Mouse (Mus musculus): ENCODE data around the gene Ip6k3. TPM values are rescaled to one million over a fixed set of nuclear protein-coding genes. Genes with fewer than 3 reads are reported as not detected.

The Ip6k3 gene
- polyA plus RNA-seq, 1 experiment = not detected

DNA sequence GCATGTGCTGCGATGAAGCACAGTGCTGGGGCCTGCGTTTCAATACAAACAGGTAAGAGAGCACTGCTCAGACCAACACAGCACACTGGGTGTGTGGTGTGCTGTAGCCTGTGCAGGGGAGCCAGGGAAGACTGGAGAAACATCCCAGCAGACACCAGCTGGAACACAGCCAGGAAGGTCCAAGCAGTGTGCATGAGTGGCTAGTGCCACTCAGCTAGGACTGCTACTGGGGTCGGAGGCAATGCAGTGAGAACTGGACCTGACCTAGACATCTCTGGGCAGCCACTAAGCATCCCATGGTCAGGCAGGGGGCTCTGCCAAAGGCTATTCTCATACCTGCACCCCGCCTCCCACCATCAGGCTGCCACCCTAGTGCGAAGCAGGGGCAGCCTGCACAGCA lies 39.4 kb downstream of the Ip6k3 start:
- Histone ChIP-seq H3K4me3 (ENCODE audit: low read depth, low read length) (no peak overlapping the region), H3K4me1 (ENCODE audit: control insufficient read depth, insufficient read depth, low read length) (peaks cover 3% of the 10 kb centered on the region), H3K36me3 (ENCODE audit: control insufficient read depth, insufficient read depth, low read length, poor library complexity, severe bottlenecking) (0 out of 2 replicates have a peak, but pooled peaks cover 3% of the 10 kb centered on the region), H3K27ac (ENCODE audit: insufficient read depth, low read length) (no peak overlapping the region), H3K9ac (ENCODE audit: low read depth, poor library complexity, severe bottlenecking) (no peak overlapping the region), H3K27me3 (ENCODE audit: control insufficient read depth, insufficient read depth, low read length, poor library complexity, severe bottlenecking) (no peaks in the 10 kb centered on the region), H3K9me3 (replicated peaks; ENCODE audit: control insufficient read depth, insufficient read depth, low read length, poor library complexity, severe bottlenecking) (no peaks in the 10 kb centered on the region)
- TF ChIP-seq EP300 (IDR thresholded peaks at IDR 0.05; ENCODE audit: insufficient read depth, low read depth, low read length) (no peak), CTCF (IDR thresholded peaks at IDR 0.05; ENCODE audit: low read depth, low read length) (no peak), POLR2A (IDR thresholded peaks at IDR 0.05; ENCODE audit: insufficient read depth, low read length) (no peak)

DNA sequence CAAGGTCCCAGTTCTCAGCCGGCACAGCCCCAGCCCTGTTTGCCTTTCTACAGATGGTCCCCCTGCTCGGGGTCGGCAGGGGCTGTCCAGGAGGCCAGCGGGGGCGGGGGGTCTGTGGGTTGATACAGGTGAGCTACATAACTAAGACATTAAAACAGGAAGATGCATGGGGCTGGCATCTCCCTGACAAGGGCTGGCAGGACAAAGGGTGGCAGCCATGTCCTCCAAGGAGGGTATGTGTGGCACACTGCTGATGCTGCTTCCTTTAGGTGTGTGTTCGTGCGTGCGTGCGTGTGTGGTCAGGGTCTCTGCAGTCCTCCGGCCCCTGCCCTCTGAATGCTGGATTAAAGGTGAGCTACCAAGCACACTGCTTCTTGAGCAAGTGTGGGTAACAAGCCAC lies 40.6 kb downstream of the Ip6k3 start:
- no peak for TF ChIP-seq POLR2A (IDR thresholded peaks at IDR 0.05; ENCODE audit: insufficient read depth, low read length)
- Histone ChIP-seq H3K4me3 (ENCODE audit: low read depth, low read length) (no peak overlapping the region), H3K9ac (ENCODE audit: low read depth, poor library complexity, severe bottlenecking) (no peak overlapping the region), H3K4me1 (ENCODE audit: control insufficient read depth, insufficient read depth, low read length) (no peaks in the 10 kb centered on the region), H3K27me3 (ENCODE audit: control insufficient read depth, insufficient read depth, low read length, poor library complexity, severe bottlenecking) (no peaks in the 10 kb centered on the region), H3K9me3 (replicated peaks; ENCODE audit: control insufficient read depth, insufficient read depth, low read length, poor library complexity, severe bottlenecking) (no peaks in the 10 kb centered on the region), H3K36me3 (ENCODE audit: control insufficient read depth, insufficient read depth, low read length, poor library complexity, severe bottlenecking) (peaks cover 5% of the 10 kb centered on the region; the same call in 1 of the 2 replicates), H3K27ac (ENCODE audit: insufficient read depth, low read length) (no peak overlapping the region)

DNA sequence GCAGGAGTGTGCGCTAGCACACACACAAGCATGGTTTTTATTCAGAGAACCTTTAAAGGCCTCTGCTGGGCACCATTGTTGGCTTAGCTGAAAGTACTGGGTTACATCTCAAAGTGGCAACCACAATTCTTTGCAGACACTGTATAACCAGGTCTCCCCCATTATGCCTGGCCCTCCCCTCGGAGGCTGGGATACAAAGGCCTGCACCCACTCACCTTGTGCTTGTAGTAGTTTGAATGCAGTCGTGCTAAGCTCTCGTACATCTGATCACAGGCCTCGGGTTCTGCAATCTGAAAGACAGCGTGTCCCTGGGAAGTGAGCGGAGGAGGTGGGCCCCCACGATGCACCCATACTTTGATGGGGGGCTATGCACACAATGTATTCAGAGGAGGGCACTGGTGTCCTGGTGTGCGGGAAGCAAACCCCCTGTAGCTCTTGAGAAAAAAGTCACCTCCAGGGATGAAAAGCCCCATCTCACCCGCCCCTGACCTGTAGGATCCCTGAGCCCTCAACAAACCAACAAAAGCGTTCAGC lies 41.9 kb downstream of the Ip6k3 start:
- Histone ChIP-seq H3K9me3 (replicated peaks; ENCODE audit: control insufficient read depth, insufficient read depth, low read length, poor library complexity, severe bottlenecking) (no peaks in the 10 kb centered on the region), H3K9ac (ENCODE audit: low read depth, poor library complexity, severe bottlenecking) (no peak overlapping the region), H3K27ac (ENCODE audit: insufficient read depth, low read length) (no peak overlapping the region), H3K27me3 (ENCODE audit: control insufficient read depth, insufficient read depth, low read length, poor library complexity, severe bottlenecking) (no peaks in the 10 kb centered on the region), H3K4me3 (ENCODE audit: low read depth, low read length) (no peak overlapping the region), H3K36me3 (ENCODE audit: control insufficient read depth, insufficient read depth, low read length, poor library complexity, severe bottlenecking) (peaks cover 8% of the 10 kb centered on the region; the same call in 1 of the 2 replicates), H3K4me1 (ENCODE audit: control insufficient read depth, insufficient read depth, low read length) (no peaks in the 10 kb centered on the region)
- no peak for TF ChIP-seq CTCF (IDR thresholded peaks at IDR 0.05; ENCODE audit: low read depth, low read length)

DNA sequence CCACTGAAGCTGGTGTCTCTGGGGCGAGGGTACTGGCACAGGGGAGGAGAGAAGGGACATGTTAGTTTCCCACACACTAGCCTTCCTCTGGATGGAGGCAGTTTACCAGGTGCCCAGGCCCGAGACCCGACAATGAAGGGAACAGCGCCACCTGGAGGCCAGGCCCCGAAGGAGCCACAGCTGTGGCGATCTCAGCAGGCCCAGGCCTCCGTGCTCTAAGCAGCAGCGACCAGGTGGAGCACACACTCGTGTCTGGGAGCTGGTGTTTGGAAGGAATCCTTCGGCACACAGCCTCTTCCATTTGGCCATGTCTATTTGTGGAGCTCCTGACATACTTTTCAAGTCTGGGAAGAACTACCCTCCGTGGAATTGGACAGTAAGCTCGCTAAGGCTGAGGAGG lies 42.4 kb downstream of the Ip6k3 start:
- H3K36me3 ChIP-seq (ENCODE audit: control insufficient read depth, insufficient read depth, low read length, poor library complexity, severe bottlenecking) = peaks cover 8% of the 10 kb centered on the region; the same call in 1 of the 2 replicates
- no peak overlapping the region for H3K9ac ChIP-seq (ENCODE audit: low read depth, poor library complexity, severe bottlenecking)
- no peak overlapping the region for H3K27ac ChIP-seq (ENCODE audit: insufficient read depth, low read length)

DNA sequence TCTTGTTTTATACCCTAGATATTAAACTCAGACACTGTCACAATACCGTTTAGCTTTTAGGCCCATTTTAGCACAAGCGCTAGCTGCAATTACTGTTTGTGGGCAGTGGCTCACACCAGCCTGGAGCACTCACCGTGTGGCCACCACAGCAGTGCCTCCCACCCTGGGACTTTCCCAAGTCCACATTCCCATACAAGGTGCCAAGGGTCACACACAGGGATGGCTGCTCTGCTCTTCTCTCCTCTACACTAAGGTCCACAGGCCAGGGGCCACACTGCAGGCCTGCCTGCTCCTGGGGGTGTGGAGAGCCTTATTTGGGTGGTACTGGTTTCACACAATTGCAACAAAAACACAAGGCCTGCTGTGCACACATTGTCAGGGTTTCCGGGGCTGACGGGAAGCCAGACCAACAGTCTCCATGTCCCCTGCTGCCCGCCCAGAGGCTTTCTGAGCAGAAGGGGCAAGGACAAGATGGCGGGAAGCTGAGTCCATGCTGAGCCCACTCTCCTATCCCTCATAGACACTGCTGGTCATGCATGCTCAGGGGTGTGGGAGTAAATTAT lies 43.7 kb downstream of the Ip6k3 start:
- Histone ChIP-seq H3K4me1 (ENCODE audit: control insufficient read depth, insufficient read depth, low read length) (no peaks in the 10 kb centered on the region), H3K9ac (ENCODE audit: low read depth, poor library complexity, severe bottlenecking) (no peak overlapping the region), H3K9me3 (replicated peaks; ENCODE audit: control insufficient read depth, insufficient read depth, low read length, poor library complexity, severe bottlenecking) (no peaks in the 10 kb centered on the region), H3K27me3 (ENCODE audit: control insufficient read depth, insufficient read depth, low read length, poor library complexity, severe bottlenecking) (no peaks in the 10 kb centered on the region), H3K36me3 (ENCODE audit: control insufficient read depth, insufficient read depth, low read length, poor library complexity, severe bottlenecking) (peaks cover 8% of the 10 kb centered on the region; the same call in 1 of the 2 replicates), H3K27ac (ENCODE audit: insufficient read depth, low read length) (no peak overlapping the region), H3K4me3 (ENCODE audit: low read depth, low read length) (no peak overlapping the region)
- TF ChIP-seq EP300 (IDR thresholded peaks at IDR 0.05; ENCODE audit: insufficient read depth, low read depth, low read length) (no peak), CTCF (IDR thresholded peaks at IDR 0.05; ENCODE audit: low read depth, low read length) (no peak), POLR2A (IDR thresholded peaks at IDR 0.05; ENCODE audit: insufficient read depth, low read length) (no peak)

More for the DNA sequence above, 42.4 kb downstream of the Ip6k3 start:
- Histone ChIP-seq H3K4me1 (ENCODE audit: control insufficient read depth, insufficient read depth, low read length) (no peaks in the 10 kb centered on the region), H3K27me3 (ENCODE audit: control insufficient read depth, insufficient read depth, low read length, poor library complexity, severe bottlenecking) (no peaks in the 10 kb centered on the region), H3K9me3 (replicated peaks; ENCODE audit: control insufficient read depth, insufficient read depth, low read length, poor library complexity, severe bottlenecking) (no peaks in the 10 kb centered on the region), H3K4me3 (ENCODE audit: low read depth, low read length) (no peak overlapping the region)
- TF ChIP-seq POLR2A (IDR thresholded peaks at IDR 0.05; ENCODE audit: insufficient read depth, low read length) (no peak), CTCF (IDR thresholded peaks at IDR 0.05; ENCODE audit: low read depth, low read length) (peak; percentile 99)

DNA sequence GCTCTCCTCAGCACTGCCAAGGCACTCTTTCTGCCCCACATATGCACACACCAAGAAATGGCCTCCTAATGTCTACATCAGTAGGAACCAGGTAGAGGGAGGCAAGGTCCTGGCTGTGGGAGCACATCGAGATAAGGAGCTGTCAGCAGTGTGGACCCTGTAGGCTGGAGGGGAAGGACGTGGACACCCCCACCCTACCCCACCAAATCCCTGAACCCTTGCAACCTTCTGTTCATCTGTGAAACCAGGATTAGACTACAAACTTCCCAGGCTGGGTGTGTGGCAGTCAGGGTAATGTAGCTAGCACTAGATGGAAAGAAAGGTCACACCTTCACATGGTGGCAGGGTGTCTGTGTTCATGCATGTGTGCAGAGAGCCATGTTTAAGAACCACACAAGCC lies 44.5 kb downstream of the Ip6k3 start:
- H3K27me3 ChIP-seq (ENCODE audit: control insufficient read depth, insufficient read depth, low read length, poor library complexity, severe bottlenecking) = no peaks in the 10 kb centered on the region
- H3K4me3 ChIP-seq (ENCODE audit: low read depth, low read length) = no peak overlapping the region
- peaks cover 8% of the 10 kb centered on the region; the same call in 1 of the 2 replicates for H3K36me3 ChIP-seq (ENCODE audit: control insufficient read depth, insufficient read depth, low read length, poor library complexity, severe bottlenecking)
- no peak overlapping the region for H3K27ac ChIP-seq (ENCODE audit: insufficient read depth, low read length)
- no peak overlapping the region for H3K9ac ChIP-seq (ENCODE audit: low read depth, poor library complexity, severe bottlenecking)
- TF ChIP-seq POLR2A (IDR thresholded peaks at IDR 0.05; ENCODE audit: insufficient read depth, low read length) (no peak), CTCF (IDR thresholded peaks at IDR 0.05; ENCODE audit: low read depth, low read length) (no peak), EP300 (IDR thresholded peaks at IDR 0.05; ENCODE audit: insufficient read depth, low read depth, low read length) (no peak)
- H3K9me3 ChIP-seq (replicated peaks; ENCODE audit: control insufficient read depth, insufficient read depth, low read length, poor library complexity, severe bottlenecking) = no peaks in the 10 kb centered on the region
- H3K4me1 ChIP-seq (ENCODE audit: control insufficient read depth, insufficient read depth, low read length) = no peaks in the 10 kb centered on the region
